Mouse (Mus musculus) lung, adult 2 months (tissue): ENCODE results near the gene Bcl2.

Experiments used
- CTCF ChIP-seq: fragments of 200-500 bp; IDR thresholded peaks from 2 replicates; pipeline ENCODE4 v1.5.1; 2011; ENCODE audit warnings: mild to moderate bottlenecking, low read length, control low read depth; ENCODE audit not compliant: insufficient read depth
- POLR2A ChIP-seq: fragments of 200-500 bp; IDR thresholded peaks from 2 replicates; pipeline ENCODE4 v1.6.1; 2011; ENCODE audit warnings: low read depth, mild to moderate bottlenecking, control low read depth, low read length, borderline replicate concordance; ENCODE audit errors: extremely low read depth

GRCm38 (mm10) chr1:106613371-106613770 is 100.7 kb downstream of the Bcl2 start:
- TF ChIP-seq CTCF, result no peak
- TF ChIP-seq POLR2A, result no peak
